Mouse (Mus musculus): Measurements from ENCODE around the gene Rassf6.
A peak's percentile ranks its signal among the peaks of the same experiment; 100 is the strongest.

Rassf6 gene

DNA sequence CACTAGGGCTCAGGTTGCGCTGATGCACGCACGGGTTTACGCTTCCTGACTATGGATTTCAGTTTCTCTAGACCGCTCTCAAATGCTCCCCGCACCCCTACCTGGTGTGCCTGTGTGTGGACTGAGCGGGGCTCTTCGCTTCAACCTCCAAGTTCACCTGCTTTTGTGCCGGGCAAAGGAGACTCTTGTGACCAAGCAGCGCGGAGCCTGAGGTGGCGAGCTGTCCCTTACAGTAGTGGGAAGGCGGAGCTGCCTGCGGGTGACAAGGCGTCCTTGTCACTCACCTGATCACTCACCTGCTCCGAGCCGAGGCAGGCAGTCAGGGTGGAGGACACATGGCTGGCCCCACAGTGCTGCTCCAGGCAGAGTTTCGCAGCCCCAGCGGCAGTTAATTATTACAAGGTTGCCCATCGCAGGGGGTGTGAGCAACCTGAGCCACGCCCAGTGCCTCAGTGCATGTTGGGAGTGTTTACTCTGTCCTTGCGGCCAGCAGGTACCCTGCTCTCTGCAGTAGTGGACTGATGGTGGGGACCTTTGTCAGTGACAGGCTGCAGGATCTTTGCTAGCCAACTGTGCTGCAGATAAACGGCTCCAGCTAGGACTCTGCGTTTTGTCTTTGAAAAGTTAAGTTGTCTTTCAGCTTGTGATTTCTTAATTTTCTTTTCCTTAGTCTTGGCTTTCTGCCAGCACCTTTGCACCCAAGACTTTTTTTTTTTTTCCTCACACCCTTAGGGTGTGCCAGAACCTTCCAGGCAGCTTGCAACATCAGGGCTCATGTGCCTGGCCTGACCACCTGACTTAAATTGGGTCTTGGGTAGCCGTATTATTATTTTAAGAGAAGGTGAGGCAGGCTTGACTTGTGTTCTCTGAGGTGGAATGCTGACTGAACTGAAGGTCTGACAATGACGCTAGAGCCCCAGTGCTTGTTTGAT, at the start of gene Rassf6:
Gene Rassf6, minus strand, starts transcription at position 372 of the 932 bp plus-strand sequence.
- peak; percentile 91 for DNase-seq

GRCm38 (mm10) chr5:90689426-90690128, 49.1 kb upstream of the Rassf6 start:
- no peak for DNase-seq

DNA sequence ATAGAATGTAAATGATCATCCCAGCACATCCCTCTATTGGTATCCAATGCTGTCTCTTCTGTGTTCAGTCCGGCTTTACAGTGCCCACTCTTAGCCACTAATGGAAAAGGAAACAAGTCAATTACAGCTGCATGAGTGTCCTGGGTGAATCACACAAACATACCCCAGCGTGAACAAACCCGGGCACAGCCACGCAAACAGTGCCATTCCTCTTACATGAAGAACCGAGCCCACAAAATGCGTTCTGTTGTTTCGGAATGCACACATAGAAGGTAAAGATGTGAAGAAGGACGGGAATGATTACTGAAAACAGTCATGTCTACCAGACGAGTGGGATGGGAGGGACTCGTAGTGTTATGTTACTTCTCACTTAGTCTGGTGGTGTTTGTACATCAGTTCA, 47.5 kb upstream of the Rassf6 start:
- no peak for DNase-seq

- no peak for DNase-seq
These were observed 44.5 kb upstream of the Rassf6 start for GRCm38 (mm10) chr5:90684994-90685393.

- DNase-seq = no peak
These were observed 41.4 kb upstream of the Rassf6 start for GRCm38 (mm10) chr5:90681842-90682241.

- no peak for DNase-seq
These were observed 37.1 kb upstream of the Rassf6 start for GRCm38 (mm10) chr5:90677560-90677959.

DNA sequence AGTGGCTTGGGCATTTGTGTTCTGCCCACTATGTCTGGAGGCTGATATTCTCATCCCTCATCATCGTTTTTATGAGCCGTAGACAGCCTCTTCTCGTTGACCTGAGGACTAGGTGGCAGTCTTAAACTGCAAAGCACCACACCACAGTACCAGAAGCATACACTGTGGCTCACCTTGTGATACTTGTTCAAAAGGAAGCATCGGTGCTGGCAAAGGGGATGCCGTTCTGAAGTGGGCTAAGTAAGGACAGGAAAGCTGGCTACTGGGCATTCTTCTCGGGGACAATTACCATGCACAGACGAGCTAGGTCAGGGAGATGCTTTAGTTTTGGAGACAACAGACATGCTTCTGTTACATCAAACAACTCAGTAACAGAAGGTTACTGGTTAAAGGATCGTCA, 21.4 kb upstream of the Rassf6 start:
- no peak for DNase-seq

GRCm38 (mm10) chr5:90661436-90661835, 21.0 kb upstream of the Rassf6 start:
- peak; percentile 56 for DNase-seq

- DNase-seq = no peak
These were observed 20.0 kb upstream of the Rassf6 start for GRCm38 (mm10) chr5:90660411-90660810.

GRCm38 (mm10) chr5:90656681-90657080, 16.2 kb upstream of the Rassf6 start:
- no peak for DNase-seq

DNA sequence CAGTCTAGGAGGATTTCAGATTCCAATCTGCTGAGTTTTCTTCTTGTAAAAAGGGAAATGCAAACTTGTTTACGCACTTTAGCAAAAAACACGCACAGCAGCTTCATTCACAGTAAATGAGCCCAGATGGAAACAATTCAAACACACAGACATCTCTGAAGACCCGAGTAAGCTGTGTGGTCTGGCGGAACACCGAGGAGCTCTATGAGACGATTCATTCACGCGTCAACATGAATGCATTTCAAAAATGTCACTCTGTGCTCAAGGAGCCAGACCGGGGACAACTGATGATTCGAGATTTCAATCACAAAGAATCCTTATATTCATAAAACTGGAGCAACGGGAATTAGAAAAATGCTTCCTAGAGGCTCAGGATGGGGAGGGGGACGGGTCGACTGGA, 15.4 kb upstream of the Rassf6 start:
- DNase-seq = no peak

DNA sequence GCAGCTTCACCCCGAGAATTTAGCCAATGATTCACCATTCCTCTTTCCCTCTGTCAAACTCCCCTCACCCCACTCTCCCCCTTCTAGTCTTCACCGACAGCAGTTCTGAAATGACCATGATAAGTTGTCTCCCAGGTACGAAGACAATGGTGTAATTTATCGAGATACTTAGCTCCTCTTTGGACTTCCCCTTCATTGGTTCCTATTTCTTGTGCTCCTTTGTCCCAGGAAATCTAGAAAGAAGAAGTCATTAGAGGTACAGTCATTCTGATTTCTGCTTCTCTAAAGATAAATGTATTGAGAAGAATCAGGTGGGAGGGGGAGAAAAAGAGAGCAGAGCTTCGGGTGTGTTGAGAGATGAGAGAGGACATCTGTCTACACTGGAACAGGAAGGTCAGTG, 14.3 kb upstream of the Rassf6 start:
- DNase-seq = no peak

DNA sequence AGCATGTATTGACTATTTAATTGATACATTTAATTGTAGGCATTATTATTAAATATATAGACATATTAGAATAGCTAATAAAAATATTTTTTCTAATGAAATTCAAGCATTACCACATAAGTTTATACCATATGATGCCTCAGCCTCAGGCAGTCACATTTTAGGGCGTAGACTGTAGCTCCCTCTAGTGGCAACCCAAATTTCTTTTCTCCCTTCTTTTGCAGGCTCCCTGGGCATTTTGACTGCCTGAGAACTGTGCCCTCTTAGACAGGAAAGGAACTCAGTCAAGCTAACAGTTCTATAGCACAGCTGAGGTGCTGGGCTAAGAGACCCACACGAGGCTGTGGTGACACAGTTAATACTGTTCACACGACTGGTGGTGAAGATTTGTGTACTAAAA, 12.3 kb upstream of the Rassf6 start:
- DNase-seq = peak; percentile 47

DNA sequence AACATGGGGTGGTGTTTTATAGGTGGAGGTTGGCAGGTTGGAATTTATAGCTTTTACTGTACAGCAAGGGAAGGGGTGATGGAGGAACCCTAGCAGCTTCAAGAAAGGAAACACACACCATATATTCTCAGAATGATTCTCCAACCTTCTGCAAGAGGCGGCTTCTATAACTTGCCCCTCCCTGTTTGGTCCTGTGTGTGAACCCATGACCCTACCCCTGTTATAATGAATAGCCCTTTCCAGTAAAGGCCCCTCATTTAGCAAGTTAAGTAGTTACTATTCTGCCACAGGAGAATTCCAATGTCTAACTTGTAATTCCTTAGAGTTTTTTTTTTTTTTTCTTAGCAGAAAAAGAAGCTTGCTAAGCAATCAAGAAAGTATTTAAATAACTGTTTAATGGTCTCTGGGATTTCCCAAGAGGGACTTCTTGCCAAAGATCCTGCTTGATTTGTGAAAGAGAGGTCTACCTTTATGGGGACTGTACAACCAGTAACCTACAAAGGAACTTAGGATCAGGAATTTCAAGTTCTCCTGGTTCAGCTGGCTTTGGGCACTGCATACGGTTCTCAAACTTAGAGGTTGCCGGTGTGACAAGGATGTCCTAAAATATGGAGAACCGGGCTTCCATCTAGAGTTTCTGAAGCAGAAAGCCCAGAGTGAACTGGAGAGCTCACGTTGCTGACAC, 10.2 kb upstream of the Rassf6 start:
- no peak for DNase-seq

DNA sequence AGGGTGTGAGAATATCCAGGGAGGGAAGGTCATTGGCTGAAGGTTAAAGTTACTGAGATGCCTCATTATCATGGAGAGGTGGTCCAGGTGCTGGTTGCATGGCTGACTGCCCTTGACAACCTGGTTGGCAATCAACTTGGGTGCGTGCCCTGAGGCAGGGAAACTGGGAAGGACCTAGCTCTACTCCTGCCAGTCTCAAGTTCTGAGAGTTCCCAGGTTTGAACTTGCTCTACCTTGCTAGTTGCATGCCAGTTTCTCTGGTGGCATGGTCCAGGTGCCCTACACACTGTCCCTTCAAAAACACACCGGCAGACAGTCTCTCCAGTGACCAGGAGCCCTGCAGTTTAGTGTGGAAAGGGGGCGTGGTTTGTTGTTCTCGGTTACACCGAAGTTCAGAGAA, 7.0 kb upstream of the Rassf6 start:
- peak; percentile 55 for DNase-seq

DNA sequence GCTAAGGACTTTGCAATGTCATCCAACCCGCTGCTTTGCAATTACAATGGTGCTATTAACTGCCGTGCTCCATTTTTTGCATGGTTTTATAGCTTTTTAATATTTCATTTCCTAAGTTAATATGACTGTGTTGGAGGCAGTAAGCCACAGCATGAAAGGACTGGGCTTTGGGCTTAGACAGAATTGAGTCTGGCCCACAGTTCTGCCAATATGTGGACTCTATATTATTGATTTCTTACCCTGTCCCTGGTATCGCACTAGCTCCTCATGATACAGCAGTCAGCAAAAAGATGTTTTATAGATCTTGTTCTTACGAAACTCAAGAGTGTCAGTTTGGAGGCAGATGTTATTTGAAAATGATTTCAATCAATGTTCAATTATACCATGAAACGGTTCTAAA, 5.9 kb upstream of the Rassf6 start:
- no peak for DNase-seq

DNA sequence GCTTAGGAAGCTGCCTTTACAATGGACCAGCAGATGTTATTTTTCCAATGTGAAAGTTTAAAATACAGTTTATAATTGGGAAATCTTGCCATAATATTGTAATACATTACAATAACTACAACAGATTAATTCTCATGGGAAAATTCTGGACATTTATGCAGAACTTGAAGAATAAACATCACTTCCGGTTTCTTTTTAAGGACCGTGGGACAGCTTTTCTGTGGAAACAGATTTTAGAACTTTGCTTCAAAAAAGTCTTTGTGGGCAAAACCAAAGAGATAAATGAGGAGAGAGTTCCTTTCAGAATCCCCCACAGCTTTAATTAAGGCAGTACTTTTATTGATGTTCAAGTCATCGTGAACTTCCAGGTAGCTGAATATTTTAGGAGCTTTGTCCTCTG, 5.1 kb upstream of the Rassf6 start:
- DNase-seq = no peak

DNA sequence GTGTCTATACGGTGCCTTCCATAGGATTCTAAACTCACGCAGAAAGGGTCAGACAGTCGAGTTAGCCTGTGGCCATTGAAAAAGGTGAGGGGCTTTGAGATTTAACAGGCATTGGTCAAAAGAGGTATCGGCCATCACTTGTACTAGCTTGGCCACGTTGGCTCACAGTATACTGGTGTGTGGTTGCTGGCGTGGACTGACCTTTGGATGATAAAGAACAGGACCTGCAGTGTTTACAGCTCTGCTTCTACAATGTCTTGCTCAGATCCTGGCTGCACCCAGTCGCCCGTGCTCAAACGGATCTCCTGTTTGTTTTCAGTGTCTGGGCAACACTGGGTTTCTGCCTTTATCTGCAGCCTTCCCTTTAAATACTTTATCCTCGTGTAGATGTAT, 757 bp upstream of the Rassf6 start:
- no peak for DNase-seq

DNA sequence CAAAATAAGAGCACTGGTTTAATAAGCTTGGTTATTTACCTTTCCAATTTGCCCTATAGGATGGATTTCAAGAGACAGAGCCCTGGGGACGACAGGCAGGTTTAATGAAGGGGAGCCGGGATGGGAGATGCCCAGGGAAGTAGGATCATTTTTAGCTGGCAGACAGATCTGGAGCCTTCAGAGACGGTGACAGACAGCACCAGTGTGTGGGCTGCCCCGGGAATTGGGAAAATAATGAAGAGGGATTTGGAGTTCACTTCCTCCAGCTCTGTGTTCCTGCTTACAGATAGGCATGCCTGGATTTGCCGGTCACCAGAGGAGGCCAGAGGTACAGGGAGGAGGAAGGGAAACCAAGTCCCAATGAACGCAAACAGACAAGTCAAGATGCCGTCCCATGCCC, 5.6 kb downstream of the Rassf6 start:
- no peak for DNase-seq

DNA sequence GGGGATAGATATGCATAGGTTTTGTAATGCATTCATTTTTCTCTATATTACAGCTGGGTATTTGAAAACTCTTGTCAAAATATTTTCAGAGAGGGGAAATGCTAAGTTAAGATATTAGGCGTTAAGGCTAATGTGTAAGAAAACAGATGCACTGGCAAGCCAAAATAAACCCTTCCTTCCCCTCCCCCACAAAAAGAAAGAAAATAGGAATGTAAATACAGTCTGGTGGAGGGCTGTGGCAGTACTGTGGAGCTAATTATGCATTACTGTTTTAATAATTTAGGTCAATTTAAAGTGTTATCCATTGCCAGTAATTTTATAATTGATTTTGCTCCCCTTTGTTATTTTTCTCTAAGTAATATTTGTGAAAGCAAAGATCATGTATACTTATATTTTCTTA, 11.9 kb downstream of the Rassf6 start:
- DNase-seq = no peak

- no peak for DNase-seq
These were observed 12.4 kb downstream of the Rassf6 start for GRCm38 (mm10) chr5:90628011-90628410.

DNA sequence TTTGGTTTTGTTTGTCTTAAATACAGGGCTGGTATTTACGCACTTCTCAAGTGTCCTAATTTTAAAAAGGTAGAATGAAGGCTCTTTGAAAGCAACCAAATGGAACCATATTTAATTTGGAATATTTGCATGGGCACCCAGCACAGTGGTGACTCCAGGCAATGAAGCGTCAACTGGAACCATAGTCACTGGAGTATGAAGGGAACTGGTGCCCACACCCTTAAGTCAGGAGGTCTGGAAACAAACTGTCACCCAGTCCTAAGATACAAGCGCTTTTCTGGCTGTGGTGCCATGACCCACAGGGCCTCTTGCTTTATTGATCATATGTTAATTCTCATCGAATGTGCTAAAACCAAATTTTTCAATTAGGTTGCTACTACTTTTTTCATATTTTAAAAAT, 13.0 kb downstream of the Rassf6 start:
- DNase-seq = no peak

GRCm38 (mm10) chr5:90624708-90625425, 15.6 kb downstream of the Rassf6 start:
- DNase-seq = peak; percentile 57

Measured in kidney, adult 18-20 months (tissue).